Mouse (Mus musculus) natural killer cell, adult 2 months (primary cell): ENCODE results near the gene Ntf5.
A peak's percentile ranks its signal among the peaks of the same experiment; 100 is the strongest.
"Not testable (repeated sequence)": the region's sequence is repeated elsewhere in the genome, so short reads cannot be mapped to it uniquely, and the experiment has no call there.

Experiments
- DNase-seq, 2 experiments: peaks; one replicate each; pipeline ENCODE4 v3.0.0; 2022; ENCODE audit warnings: low spot score in 2 of 2

Gene Ntf5

GRCm38 (mm10) chr7:45461781-45462180 is 48.3 kb downstream of the Ntf5 start:
- DNase-seq: no peak

- DNase-seq: no peak
Observed at GRCm38 (mm10) chr7:45462325-45462724, 48.8 kb downstream of the Ntf5 start.

- DNase-seq: not testable (repeated sequence)
Observed at GRCm38 (mm10) chr7:45462868-45463267, 49.4 kb downstream of the Ntf5 start.

GRCm38 (mm10) chr7:45463987-45464778 is 50.7 kb downstream of the Ntf5 start:
- no peak for DNase-seq

GRCm38 (mm10) chr7:45465112-45465511 is 51.6 kb downstream of the Ntf5 start:
- DNase-seq: no peak

- no peak for DNase-seq
Observed at GRCm38 (mm10) chr7:45465549-45465948, 52.1 kb downstream of the Ntf5 start.

GRCm38 (mm10) chr7:45466283-45467089 is 53.0 kb downstream of the Ntf5 start, which contains the start of gene Bax:
Gene Bax, minus strand, starts transcription at chr7:45466898.
- DNase-seq: peak; percentile 91 to 94
